Mouse (Mus musculus): ENCODE data around the gene Casp7. TPM values are rescaled to one million over a fixed set of nuclear protein-coding genes. Genes with fewer than 3 reads are reported as not detected.

The Casp7 gene
- total RNA-seq, 2 experiments from 2014 or later: 30.3 to 35.8 TPM

DNA sequence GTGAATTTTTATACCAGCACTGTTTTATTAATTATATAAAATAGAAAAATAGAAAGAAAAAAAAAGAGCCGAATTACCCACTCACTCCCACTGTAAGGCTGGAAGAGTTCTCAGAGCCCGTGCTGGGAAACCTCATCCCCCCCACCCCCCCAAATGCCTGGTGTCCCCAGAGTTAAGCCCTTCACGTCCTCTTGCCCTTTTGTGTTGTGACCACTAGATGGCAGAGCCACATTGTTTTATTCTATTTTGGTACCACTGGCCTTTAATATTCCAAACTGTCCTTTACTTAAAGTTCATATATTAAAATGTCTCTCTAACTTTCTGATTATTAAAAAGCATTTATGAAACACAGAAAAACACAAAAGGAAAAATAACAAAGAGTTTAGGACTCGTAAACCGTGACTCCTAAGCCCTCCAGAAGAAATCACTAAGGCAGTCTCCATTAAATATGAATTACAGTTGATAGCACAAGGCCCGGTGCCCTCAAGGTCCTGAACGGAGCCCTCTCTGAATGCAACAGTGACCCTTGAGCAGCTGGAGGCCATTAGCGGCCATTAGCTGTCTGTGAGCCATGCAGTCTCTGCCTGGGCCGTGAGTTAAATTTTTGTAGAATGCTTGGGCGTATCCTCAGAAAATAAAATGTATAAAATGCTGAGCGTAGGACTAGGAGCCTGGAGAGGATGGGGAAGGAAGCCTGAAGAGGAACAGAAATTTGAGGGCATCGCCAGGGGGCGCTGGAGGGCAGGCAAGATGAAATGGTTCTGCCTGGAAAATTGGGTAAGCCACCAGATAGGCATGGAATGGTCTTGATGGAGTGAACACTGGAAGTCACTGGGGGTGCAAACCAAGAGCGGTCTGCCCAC, 25.8 kb downstream of the Casp7 start:
- ATAC-seq (ENCODE audit: poor library complexity, severe bottlenecking): peak; percentile 92

GRCm38 (mm10) chr19:56423370-56423769, 26.4 kb downstream of the Casp7 start:
- no peak for ATAC-seq (ENCODE audit: poor library complexity, severe bottlenecking)

- no peak for ATAC-seq (ENCODE audit: poor library complexity, severe bottlenecking)
Measured at GRCm38 (mm10) chr19:56424606-56425395, 27.9 kb downstream of the Casp7 start.

DNA sequence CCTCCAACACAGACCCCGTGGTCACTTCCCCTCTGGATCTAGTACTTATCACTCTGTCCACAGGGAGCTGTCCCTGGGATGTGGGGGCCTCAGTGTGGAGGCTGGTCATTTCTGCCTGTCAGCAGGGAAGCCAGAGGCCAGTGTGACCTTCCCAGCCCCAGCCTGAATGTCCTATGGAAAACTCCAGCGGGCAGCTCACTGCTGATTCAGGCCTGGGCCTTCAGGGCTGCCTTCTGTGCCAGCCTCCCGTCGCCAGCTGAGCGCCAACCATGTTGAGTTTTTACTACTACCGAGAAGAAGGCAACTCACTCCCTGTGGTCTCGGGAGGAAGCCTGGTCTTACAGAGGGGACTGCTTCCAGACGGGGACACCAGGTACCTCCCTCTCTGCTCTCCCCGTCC, 28.6 kb downstream of the Casp7 start:
- ATAC-seq (ENCODE audit: poor library complexity, severe bottlenecking): no peak

GRCm38 (mm10) chr19:56430369-56430768, 33.4 kb downstream of the Casp7 start:
- no peak for ATAC-seq (ENCODE audit: poor library complexity, severe bottlenecking)

DNA sequence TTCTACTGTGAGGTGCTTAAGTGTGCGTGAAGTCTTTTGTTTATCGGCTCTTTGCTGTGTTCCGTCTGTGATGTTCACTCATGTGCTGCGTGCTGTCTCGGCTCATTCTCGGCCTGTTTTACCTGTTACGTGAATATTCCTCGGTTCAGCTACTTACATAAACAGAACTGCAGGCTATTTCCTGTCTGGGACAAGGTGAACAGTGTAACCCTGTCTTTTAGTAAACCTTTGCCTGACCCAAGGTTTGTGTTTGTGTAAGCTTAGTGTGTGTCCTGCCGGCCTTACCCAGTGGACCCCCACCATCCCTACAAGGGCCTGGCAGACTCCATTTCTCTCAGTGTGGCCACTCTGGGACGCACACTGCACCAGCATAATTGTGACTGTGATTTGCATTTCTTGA, 35.8 kb downstream of the Casp7 start:
- no peak for ATAC-seq (ENCODE audit: poor library complexity, severe bottlenecking)

DNA sequence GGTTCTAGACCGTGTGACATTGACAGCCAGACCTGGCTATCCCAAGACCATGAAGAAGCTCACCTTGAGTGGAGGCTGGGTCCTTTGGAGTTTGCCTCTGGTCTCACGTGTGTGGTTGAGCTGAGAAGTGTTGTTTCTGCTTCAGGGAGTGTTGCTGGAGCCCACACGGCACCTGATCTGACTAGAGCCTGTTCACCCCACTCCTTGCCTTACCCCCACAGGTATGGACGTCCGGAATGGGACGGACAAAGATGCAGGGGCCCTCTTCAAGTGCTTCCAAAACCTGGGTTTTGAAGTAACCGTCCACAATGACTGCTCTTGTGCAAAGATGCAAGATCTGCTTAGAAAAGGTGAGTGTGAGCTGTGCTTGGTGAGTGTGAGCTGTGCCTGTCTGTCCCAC, 36.7 kb downstream of the Casp7 start:
- no peak for ATAC-seq (ENCODE audit: poor library complexity, severe bottlenecking)

DNA sequence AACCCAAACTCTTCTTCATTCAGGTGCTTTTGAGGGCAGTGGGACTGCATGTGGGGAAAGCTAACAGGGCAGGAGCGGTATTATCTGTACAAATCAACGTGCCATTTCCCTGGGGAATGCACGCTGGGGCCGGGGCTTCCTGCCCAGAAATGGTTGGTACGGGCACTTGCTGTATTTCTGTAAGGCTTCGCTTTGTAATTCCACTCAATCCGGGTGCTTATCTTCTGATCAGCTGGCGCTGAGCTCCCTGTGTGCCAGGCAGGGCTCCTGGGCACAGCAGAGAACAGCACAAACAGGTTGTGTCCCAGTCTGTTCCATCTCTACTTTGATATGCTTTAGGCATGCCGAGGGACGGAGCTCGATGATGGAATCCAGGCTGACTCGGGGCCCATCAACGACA, 39.5 kb downstream of the Casp7 start:
- ATAC-seq (ENCODE audit: poor library complexity, severe bottlenecking): no peak

DNA sequence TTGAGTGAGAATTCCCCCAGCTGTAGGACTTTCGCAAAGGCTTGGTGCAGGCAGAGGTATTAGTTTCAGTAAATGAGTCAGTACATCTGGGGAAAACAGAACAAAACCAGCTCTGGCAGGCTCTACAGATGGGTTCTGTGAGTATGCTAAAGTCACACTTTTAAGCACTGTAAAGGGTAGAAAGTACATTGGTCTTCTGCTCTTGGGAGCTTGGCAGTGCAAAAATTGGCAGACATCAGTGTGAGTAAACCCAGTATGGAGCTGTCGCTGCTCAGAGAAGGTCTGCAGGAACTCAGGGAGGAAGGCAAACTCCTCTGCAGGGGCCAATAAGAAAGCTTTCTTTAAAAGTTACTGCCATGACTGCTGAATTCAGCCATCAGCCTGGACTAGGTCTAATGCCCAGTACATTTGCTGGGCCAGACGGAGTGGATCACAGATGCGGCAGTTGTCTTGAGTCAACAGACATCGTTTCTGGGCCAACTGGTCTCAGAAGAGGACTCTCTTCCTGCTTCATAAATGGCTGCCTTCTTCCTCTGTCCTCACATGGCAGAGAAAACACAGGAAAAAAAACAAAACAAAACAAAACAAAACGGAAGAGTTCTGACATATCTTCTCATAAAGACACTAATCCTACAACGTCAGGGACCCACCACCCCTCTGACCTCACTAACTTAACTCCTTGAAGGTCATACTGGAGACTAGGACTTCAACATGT, 41.6 kb downstream of the Casp7 start:
- no peak for ATAC-seq (ENCODE audit: poor library complexity, severe bottlenecking)

DNA sequence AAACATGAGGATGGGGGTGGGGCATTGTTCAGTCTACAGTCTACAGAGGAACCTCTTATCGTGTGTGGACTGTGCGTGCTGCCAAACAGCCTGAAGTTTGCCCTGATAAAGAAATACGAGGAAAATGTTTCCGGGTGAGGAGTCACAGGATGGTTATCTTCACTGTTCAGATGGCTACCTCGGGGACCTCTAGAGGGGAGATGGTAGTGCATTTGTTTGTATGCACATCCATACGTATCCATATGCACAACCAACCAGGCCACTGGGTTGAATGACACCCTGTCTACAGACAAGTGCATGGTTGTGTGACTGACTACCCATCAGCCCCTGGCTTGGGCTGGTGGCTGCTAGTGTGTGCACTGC, 42.1 kb downstream of the Casp7 start:
- no peak for ATAC-seq (ENCODE audit: poor library complexity, severe bottlenecking)

- no peak for ATAC-seq (ENCODE audit: poor library complexity, severe bottlenecking)
Measured at GRCm38 (mm10) chr19:56443445-56443844, 46.5 kb downstream of the Casp7 start.

DNA sequence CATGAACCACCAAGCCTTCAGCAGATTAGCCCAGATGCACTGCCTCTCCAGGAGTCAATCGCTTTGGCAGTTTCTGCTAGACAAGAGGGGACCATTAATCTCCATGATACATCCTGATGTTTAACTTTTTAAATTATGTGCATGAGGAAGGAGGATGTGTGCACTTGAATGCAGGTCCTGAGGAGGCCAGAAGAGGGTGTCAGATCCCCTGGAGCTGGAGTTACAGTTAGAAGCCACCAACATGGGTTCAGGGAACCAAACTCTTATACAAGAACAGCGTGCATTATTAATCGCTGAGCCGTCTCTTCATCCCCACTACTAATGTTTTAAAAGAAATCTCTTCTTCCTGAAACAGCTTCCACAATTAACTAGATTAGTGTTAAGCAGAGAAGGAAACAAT, 51.9 kb downstream of the Casp7 start:
- ATAC-seq (ENCODE audit: poor library complexity, severe bottlenecking): no peak

GRCm38 (mm10) chr19:56449537-56449936, 52.6 kb downstream of the Casp7 start:
- no peak for ATAC-seq (ENCODE audit: poor library complexity, severe bottlenecking)

DNA sequence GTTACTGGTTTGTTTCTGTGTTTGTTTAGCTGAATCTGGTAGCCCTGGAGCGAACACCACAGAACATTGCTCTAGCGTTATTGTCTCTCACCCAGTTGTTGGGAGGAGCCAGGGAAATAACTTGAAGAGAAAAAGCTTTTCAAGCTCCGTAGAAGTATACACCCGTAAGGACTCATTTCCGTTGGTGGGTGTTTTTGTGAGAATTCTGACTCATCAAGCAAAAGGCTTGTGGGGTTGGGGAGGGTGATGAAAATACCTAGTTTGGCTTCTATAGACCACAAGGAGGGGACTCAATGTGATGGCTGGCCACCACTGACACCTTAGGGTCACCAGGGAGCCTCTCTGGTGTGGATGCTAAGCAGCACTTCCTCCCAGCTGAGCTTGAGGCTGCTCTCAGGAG, 54.0 kb downstream of the Casp7 start:
- ATAC-seq (ENCODE audit: poor library complexity, severe bottlenecking): no peak

- no peak for ATAC-seq (ENCODE audit: poor library complexity, severe bottlenecking)
Measured at GRCm38 (mm10) chr19:56451867-56452266, 54.9 kb downstream of the Casp7 start.

DNA sequence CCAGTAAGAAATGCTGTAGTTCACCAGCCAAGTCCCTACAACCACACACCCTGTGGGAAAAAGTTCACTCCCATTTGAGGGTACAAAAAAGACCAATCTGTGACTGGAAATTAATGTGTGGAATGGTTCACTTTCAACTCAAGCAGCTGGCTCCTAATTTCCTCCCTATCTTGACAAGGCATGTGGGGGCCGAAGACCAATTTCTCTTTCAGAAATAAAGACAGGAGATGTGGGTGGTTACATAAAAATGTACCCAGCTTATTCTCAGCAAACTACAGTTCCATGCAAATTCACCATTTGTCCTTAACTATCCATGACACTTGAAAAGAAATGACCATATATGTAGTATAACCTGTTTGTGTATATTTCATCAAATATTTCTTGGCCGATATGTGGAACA, 55.5 kb downstream of the Casp7 start:
- no peak for ATAC-seq (ENCODE audit: poor library complexity, severe bottlenecking)

GRCm38 (mm10) chr19:56454862-56455261, 57.9 kb downstream of the Casp7 start:
- ATAC-seq (ENCODE audit: poor library complexity, severe bottlenecking): peak; percentile 85

- peak; percentile 72 for ATAC-seq (ENCODE audit: poor library complexity, severe bottlenecking)
Measured at GRCm38 (mm10) chr19:56455369-56455768, 58.4 kb downstream of the Casp7 start.

GRCm38 (mm10) chr19:56457569-56457968, 60.6 kb downstream of the Casp7 start:
- no peak for ATAC-seq (ENCODE audit: poor library complexity, severe bottlenecking)

DNA sequence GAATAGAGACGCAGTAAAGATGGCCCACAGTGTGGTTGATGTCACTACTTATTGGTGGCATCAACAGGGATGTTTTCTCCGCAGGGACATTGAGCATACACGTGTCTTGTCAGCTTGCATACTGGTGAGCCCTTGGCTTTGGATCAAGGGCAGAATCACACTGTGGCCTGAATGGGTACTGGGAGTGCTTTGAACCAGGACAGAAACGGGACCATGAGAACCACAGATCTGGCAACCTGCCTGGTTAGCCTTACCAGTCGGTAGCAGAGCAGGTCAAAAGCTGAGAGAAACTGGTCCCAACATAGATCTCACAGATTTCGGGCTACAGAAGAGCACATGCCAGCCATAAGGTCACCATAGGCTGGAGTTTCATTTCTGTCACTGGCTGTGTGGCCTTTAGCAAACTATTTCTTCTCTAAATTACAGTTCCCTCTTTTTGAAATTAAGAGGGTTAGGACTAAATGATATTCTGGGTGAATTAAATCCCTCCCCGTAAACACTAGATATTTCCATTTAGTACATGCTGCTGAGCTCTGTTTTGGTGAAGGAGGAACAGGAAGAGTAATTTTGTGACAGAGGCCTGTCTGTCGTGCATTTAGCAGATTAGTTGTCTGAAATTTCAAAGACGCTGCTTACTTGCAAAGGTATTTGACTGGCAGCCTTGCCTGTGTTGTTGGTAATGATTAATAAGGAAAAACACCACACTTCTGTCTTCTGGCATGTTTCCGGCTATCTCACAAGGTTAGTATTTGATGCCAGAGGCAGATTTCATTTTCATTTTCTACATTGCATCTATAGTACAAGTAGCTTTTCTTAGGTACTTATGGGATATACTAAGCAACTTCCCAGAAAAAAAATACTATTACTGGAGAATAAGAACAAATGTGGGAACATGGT, 62.5 kb downstream of the Casp7 start:
- ATAC-seq (ENCODE audit: poor library complexity, severe bottlenecking): no peak

DNA sequence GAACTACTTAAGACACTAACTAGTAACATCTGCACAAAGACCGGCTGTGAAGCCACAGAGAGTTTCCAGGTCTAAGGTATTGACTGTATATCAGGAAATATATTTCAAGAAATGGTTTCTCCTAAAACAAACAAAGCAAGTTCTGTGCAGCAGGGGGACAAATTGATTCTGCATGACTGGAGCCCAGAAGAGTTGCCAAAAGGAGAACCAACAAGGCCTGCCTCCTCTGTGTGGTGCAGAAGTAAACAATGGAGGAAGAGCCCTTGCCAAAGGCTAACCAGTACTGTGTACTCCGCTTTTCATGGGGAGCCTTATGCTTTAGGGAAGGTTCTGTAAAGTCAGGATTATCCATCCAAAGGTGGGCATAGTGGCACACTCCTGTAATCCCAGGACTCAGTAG, 63.3 kb downstream of the Casp7 start:
- ATAC-seq (ENCODE audit: poor library complexity, severe bottlenecking): no peak

All from megakaryocyte, adult 5-6 weeks (primary cell).